Comparison of ENCODE assay signal across 9 mouse cellular contexts in the genomic region with DNA sequence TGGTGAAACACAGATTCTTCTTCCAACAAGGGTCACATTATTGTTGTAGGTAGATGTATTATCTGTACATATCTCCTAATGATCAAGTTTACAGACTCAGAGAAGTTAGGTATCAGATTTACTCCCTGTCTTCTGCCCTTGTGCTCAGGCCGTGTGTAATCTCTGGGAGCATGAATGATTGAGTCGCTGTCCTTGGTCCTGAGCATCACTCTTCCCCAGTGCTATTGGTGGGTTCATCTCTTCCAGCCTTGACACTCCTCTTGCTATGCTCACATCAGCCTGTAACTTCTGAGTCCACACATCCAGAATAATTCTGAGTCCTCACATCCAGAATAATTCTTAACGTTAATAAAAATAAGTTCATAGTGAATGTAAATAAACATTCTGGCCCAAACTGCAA.
DNase-seq lines count a peak whose midpoint lies in the region; ATAC-seq and TF ChIP-seq lines count a peak whose summit lies in the region.
"Had no signal": no experiment of that assay in that cellular context is flagged by ENCODE, and none has a peak within 500 bp of the region (broad histone marks: within the 10 kb centered on the region; RNA-seq: fewer than 3 reads in every experiment).

No protein-coding gene starts in this region.

- TF ChIP-seq CTCF in kidney, adult 2 months (conservative IDR thresholded peaks at IDR 0.05; ENCODE audit: insufficient read depth, insufficient read length, low read depth, low read length): no peak

- ATAC-seq in kidney, embryonic 14.5 days (ENCODE audit: low FRiP score, low TSS enrichment): peak; percentile 76; the same call in 1 of the 2 replicates
- no peak for ATAC-seq in cerebellum, adult (ENCODE audit: insufficient number of reproducible peaks, low FRiP score, low TSS enrichment)

- H3K27ac ChIP-seq in kidney, embryonic 14.5 days (ENCODE audit: low read depth, low read length): no peak overlapping the region
- no peak overlapping the region for H3K27ac ChIP-seq in kidney, adult 2 months (ENCODE audit: insufficient read depth, low read depth, low read length)

- no peaks in the 10 kb centered on the region for H3K4me1 ChIP-seq in kidney, embryonic 14.5 days (ENCODE audit: control insufficient read depth, insufficient read depth, low read length)
- no peaks in the 10 kb centered on the region for H3K4me1 ChIP-seq in kidney, adult 2 months (ENCODE audit: control insufficient read depth, insufficient read depth, low read length)
- H3K4me1 ChIP-seq: megakaryocyte, embryonic 14.5 days had no signal

- no peaks in the 10 kb centered on the region for H3K36me3 ChIP-seq in kidney, embryonic 14.5 days (ENCODE audit: control insufficient read depth, insufficient read depth, low read length)
- H3K36me3 ChIP-seq in kidney, adult 2 months (ENCODE audit: control insufficient read depth, insufficient read depth, low read length): no peaks in the 10 kb centered on the region

- no peaks in the 10 kb centered on the region for H3K9me3 ChIP-seq in kidney, embryonic 14.5 days (ENCODE audit: control insufficient read depth, low read length)
- H3K9me3 ChIP-seq: megakaryocyte, embryonic 14.5 days had no signal

- 31% methylated on average over 3 of the region's 3 CpGs for WGBS in kidney, embryonic 14.5 days
- WGBS in kidney, adult 2 months: 33% methylated on average over 3 of the region's 3 CpGs

- TF ChIP-seq POLR2A in kidney, adult 2 months (IDR thresholded peaks at IDR 0.05; ENCODE audit: low read depth, low read length): no peak

- H3K27me3 ChIP-seq in kidney, embryonic 14.5 days (ENCODE audit: control insufficient read depth, insufficient read depth, low read length): no peaks in the 10 kb centered on the region
- H3K27me3 ChIP-seq in kidney, adult 2 months (replicated peaks; ENCODE audit: control insufficient read depth, insufficient read depth, low read length): no peaks in the 10 kb centered on the region
- H3K27me3 ChIP-seq: megakaryocyte, embryonic 14.5 days had no signal

- H3K9ac ChIP-seq in kidney, embryonic 14.5 days (ENCODE audit: low read depth, low read length): no peak overlapping the region

- DNase-seq in kidney, adult 2 months: no peak
- DNase-seq in A20 (ENCODE audit: low read depth, low spot score) (peak; percentile 17), NIH3T3 (ENCODE audit: low read depth) (peak; percentile 72)
- DNase-seq in kidney, postnatal 14 days: peak; percentile 34
- no peak for DNase-seq in cerebellum, postnatal 25 days
- DNase-seq in cerebellum, adult 9-10 months: no peak

- no peak overlapping the region for H3K4me3 ChIP-seq in kidney, embryonic 14.5 days (ENCODE audit: low read length)
- no peak overlapping the region for H3K4me3 ChIP-seq in kidney, adult 2 months (ENCODE audit: insufficient read depth, low read depth, low read length)
- H3K4me3 ChIP-seq: megakaryocyte, embryonic 14.5 days had no signal

- no peak overlapping the region for H3K4me2 ChIP-seq in kidney, embryonic 14.5 days (replicated peaks; ENCODE audit: low read depth, low read length)

Comparison
In these comparisons a context has a peak if more than half of its experiments do, and no peak if none do; other contexts are left out.
1. DNase-seq: peak in A20 (single experiment), NIH3T3 (single experiment) and kidney, postnatal 14 days (single experiment); none in kidney, adult 2 months (single experiment), cerebellum, postnatal 25 days (0 of 2) and cerebellum, adult 9-10 months (single experiment).